Mouse (Mus musculus) limb, embryonic 11.5 days (tissue): ENCODE measurements around the gene Tst. TPM values are rescaled to one million over a fixed set of nuclear protein-coding genes. Genes with fewer than 3 reads are reported as not detected.
A peak's percentile ranks its signal among the peaks of the same experiment; 100 is the strongest.

Source experiments
- ATAC-seq: fragments of 200-750 bp; cut with Nextera tagmentation; 2 replicates; pipeline ENCODE4 v1.8.0; 2017; ENCODE audit warnings: low read depth; ENCODE audit not compliant: insufficient number of reproducible peaks, low FRiP score, low TSS enrichment
- DNase-seq: peaks from one replicate; pipeline ENCODE4 v3.0.0-alpha.2; 2015; ENCODE audit warnings: low spot score
- H3K27ac ChIP-seq: fragments of 300-500 bp; sonication (generic); replicated peaks from 2 replicates; pipeline ENCODE4 v1.5.1; 2014; ENCODE audit warnings: low read depth, mild to moderate bottlenecking, low read length
- H3K27me3 ChIP-seq: fragments of 300-500 bp; sonication (generic); 2 replicates; pipeline ENCODE4 v1.6.1; 2014; ENCODE audit warnings: mild to moderate bottlenecking, low read length, mixed read lengths; ENCODE audit not compliant: control insufficient read depth, insufficient read depth
- H3K36me3 ChIP-seq: fragments of 300-500 bp; sonication (generic); 2 replicates; pipeline ENCODE4 v1.6.1; 2014; ENCODE audit warnings: mild to moderate bottlenecking, low read length, moderate library complexity, mixed read lengths; ENCODE audit not compliant: control insufficient read depth, insufficient read depth
- H3K4me1 ChIP-seq: fragments of 300-500 bp; sonication (generic); 2 replicates; pipeline ENCODE4 v1.6.1; 2014; ENCODE audit warnings: low read length, mixed read lengths; ENCODE audit not compliant: control insufficient read depth, insufficient read depth
- H3K4me2 ChIP-seq: fragments of 300-500 bp; sonication (generic); 2 replicates; pipeline ENCODE4 v1.6.1; 2014; ENCODE audit warnings: low read depth, mild to moderate bottlenecking, moderate library complexity; ENCODE audit not compliant: severe bottlenecking
- H3K4me3 ChIP-seq: fragments of 300-500 bp; sonication (generic); 2 replicates; pipeline ENCODE4 v1.5.1; 2014; ENCODE audit warnings: low read depth, low read length
- H3K9ac ChIP-seq: fragments of 300-500 bp; sonication (generic); 2 replicates; pipeline ENCODE4 v1.6.1; 2014; ENCODE audit warnings: mild to moderate bottlenecking, low read length
- H3K9me3 ChIP-seq: fragments of 300-500 bp; sonication (generic); 2 replicates; pipeline ENCODE4 v1.6.1; 2016; ENCODE audit warnings: low read length; ENCODE audit not compliant: control insufficient read depth
- WGBS: fragments of 180-500 bp; shearing (Covaris S2); extraction: QIAGEN DNeasy Blood & Tissue Kit; methylation state at CpG from one replicate; pipeline ENCODE4 v1.1.7; 2014; 5-methylcytosine and 5-hydroxymethylcytosine counted together
- polyA plus RNA-seq: library from polyadenylated mRNA; unstranded; fragments of >200 nt; fragmentation: Nextera tagmentation; extraction: Ambion mirVana; gene quantifications from 2 replicates; pipeline ENCODE4 v1.2.1, GENCODE M21; 2014

Gene Tst
- polyA plus RNA-seq = 7.7 and 7.8 TPM in 2 replicates

- WGBS = 2% methylated on average over 34 of the region's 34 CpGs
- peak; percentile 56; the same call in 1 of the 2 replicates for ATAC-seq
Observed at GRCm38 (mm10) chr15:78405517-78406211, at the start of gene Tst. Tst (minus strand) TSS chr15:78405907.

GRCm38 (mm10) chr15:78455168-78455567 lies 49.5 kb upstream of the Tst start:
- no peaks in the 10 kb centered on the region for H3K27me3 ChIP-seq
- no peak overlapping the region for H3K27ac ChIP-seq
- 87% methylated on average over 4 of the region's 4 CpGs for WGBS
- no peak overlapping the region for H3K9ac ChIP-seq
- no peak for ATAC-seq
- no peak for DNase-seq
- H3K4me2 ChIP-seq = no peak overlapping the region
- no peaks in the 10 kb centered on the region for H3K9me3 ChIP-seq
- H3K36me3 ChIP-seq = no peaks in the 10 kb centered on the region
- no peaks in the 10 kb centered on the region for H3K4me1 ChIP-seq
- H3K4me3 ChIP-seq = no peak overlapping the region

More at GRCm38 (mm10) chr15:78405517-78406211, at the start of gene Tst:
- H3K4me2 ChIP-seq = peak within 1 kb of the TSS; percentile 93
- peak within 1 kb of the TSS; percentile 56 for H3K4me3 ChIP-seq
- H3K9ac ChIP-seq = peak within 1 kb of the TSS; percentile 78
- DNase-seq = peak; percentile 79
- H3K27ac ChIP-seq = peak within 1 kb of the TSS; percentile 75
- H3K27me3 ChIP-seq = peaks cover 21% of the 10 kb centered on the region
- H3K9me3 ChIP-seq = no peaks in the 10 kb centered on the region
- H3K36me3 ChIP-seq = no peaks in the 10 kb centered on the region
- peaks cover 18% of the 10 kb centered on the region for H3K4me1 ChIP-seq

GRCm38 (mm10) chr15:78452929-78453328 lies 47.2 kb upstream of the Tst start:
- no peak overlapping the region for H3K27ac ChIP-seq
- DNase-seq = no peak
- H3K9ac ChIP-seq = no peak overlapping the region
- no peaks in the 10 kb centered on the region for H3K9me3 ChIP-seq
- no peak overlapping the region for H3K4me3 ChIP-seq
- H3K27me3 ChIP-seq = no peaks in the 10 kb centered on the region
- no peak overlapping the region for H3K4me2 ChIP-seq
- ATAC-seq = no peak
- H3K4me1 ChIP-seq = no peaks in the 10 kb centered on the region
- no peaks in the 10 kb centered on the region for H3K36me3 ChIP-seq
- 93% methylated on average over 3 of the region's 3 CpGs for WGBS

GRCm38 (mm10) chr15:78451201-78451600 lies 45.5 kb upstream of the Tst start:
- no peaks in the 10 kb centered on the region for H3K36me3 ChIP-seq
- H3K4me2 ChIP-seq = no peak overlapping the region
- WGBS = 85% methylated on average over 2 of the region's 2 CpGs
- no peaks in the 10 kb centered on the region for H3K9me3 ChIP-seq
- no peaks in the 10 kb centered on the region for H3K4me1 ChIP-seq
- H3K27me3 ChIP-seq = no peaks in the 10 kb centered on the region
- H3K9ac ChIP-seq = no peak overlapping the region
- DNase-seq (no peak), ATAC-seq (no peak)
- H3K4me3 ChIP-seq = no peak overlapping the region
- H3K27ac ChIP-seq = no peak overlapping the region

GRCm38 (mm10) chr15:78450419-78450768 lies 44.7 kb upstream of the Tst start:
- H3K4me1 ChIP-seq = no peaks in the 10 kb centered on the region
- DNase-seq = no peak
- no peaks in the 10 kb centered on the region for H3K9me3 ChIP-seq
- no peak overlapping the region for H3K4me2 ChIP-seq
- no peaks in the 10 kb centered on the region for H3K36me3 ChIP-seq
- no peak overlapping the region; the same call in 1 of the 2 replicates for H3K9ac ChIP-seq
- no peak overlapping the region for H3K4me3 ChIP-seq
- WGBS = 89% methylated on average over 6 of the region's 6 CpGs
- no peaks in the 10 kb centered on the region for H3K27me3 ChIP-seq
- ATAC-seq = no peak
- no peak overlapping the region for H3K27ac ChIP-seq

GRCm38 (mm10) chr15:78449694-78450418 lies 44.1 kb upstream of the Tst start:
- Histone ChIP-seq H3K4me1 (no peaks in the 10 kb centered on the region), H3K4me2 (no peak overlapping the region), H3K27ac (no peak overlapping the region), H3K9ac (no peak overlapping the region; the same call in 1 of the 2 replicates), H3K4me3 (no peak overlapping the region), H3K27me3 (no peaks in the 10 kb centered on the region), H3K36me3 (no peaks in the 10 kb centered on the region), H3K9me3 (no peaks in the 10 kb centered on the region)
- no peak for ATAC-seq
- DNase-seq = peak; percentile 38
- WGBS = 38% methylated on average over 7 of the region's 7 CpGs

GRCm38 (mm10) chr15:78449131-78449530 lies 43.4 kb upstream of the Tst start:
- 68% methylated on average over 6 of the region's 6 CpGs for WGBS
- no peak overlapping the region for H3K9ac ChIP-seq
- DNase-seq = no peak
- no peak overlapping the region for H3K4me2 ChIP-seq
- no peaks in the 10 kb centered on the region for H3K4me1 ChIP-seq
- ATAC-seq = no peak
- H3K27me3 ChIP-seq = no peaks in the 10 kb centered on the region
- H3K9me3 ChIP-seq = no peaks in the 10 kb centered on the region
- H3K27ac ChIP-seq = no peak overlapping the region
- no peak overlapping the region for H3K4me3 ChIP-seq
- no peaks in the 10 kb centered on the region for H3K36me3 ChIP-seq

- H3K27me3 ChIP-seq = no peaks in the 10 kb centered on the region
Observed at GRCm38 (mm10) chr15:78447746-78448535, 42.2 kb upstream of the Tst start.

More at GRCm38 (mm10) chr15:78447746-78448535, 42.2 kb upstream of the Tst start:
- H3K9ac ChIP-seq = peak overlapping the region; percentile 49
- no peak for ATAC-seq
- no peaks in the 10 kb centered on the region for H3K4me1 ChIP-seq
- peak overlapping the region; percentile 64 for H3K4me2 ChIP-seq
- H3K4me3 ChIP-seq = peak overlapping the region; percentile 9; the same call in 1 of the 2 replicates
- 2% methylated on average over 22 of the region's 22 CpGs for WGBS
- peak overlapping the region; percentile 38; the same call in 1 of the 2 replicates for H3K27ac ChIP-seq
- DNase-seq = peak; percentile 99
- no peaks in the 10 kb centered on the region for H3K36me3 ChIP-seq
- H3K9me3 ChIP-seq = no peaks in the 10 kb centered on the region
